Mouse (Mus musculus) testis, adult 2 months (tissue): Measurements from ENCODE around the gene Cacnb2. TPM values are rescaled to one million over a fixed set of nuclear protein-coding genes. Genes with fewer than 3 reads are reported as not detected.

Experiments
- H3K27ac ChIP-seq: fragments of 200-500 bp; 2 replicates; pipeline ENCODE4 v1.5.1; 2012; ENCODE audit warnings: low read depth, low read length; ENCODE audit not compliant: control insufficient read depth, insufficient read depth
- H3K27me3 ChIP-seq: fragments of 200-500 bp; 2 replicates; pipeline ENCODE4 v1.6.1; 2012; ENCODE audit warnings: mild to moderate bottlenecking, low read length, moderate library complexity; ENCODE audit not compliant: control insufficient read depth, insufficient read depth
- H3K36me3 ChIP-seq: fragments of 200-500 bp; 2 replicates; pipeline ENCODE4 v1.6.1; 2012; ENCODE audit warnings: mild to moderate bottlenecking, low read length; ENCODE audit not compliant: control insufficient read depth, insufficient read depth
- H3K4me1 ChIP-seq: fragments of 200-500 bp; 2 replicates; pipeline ENCODE4 v1.6.1; 2012; ENCODE audit warnings: low read length; ENCODE audit not compliant: control insufficient read depth, insufficient read depth
- H3K4me3 ChIP-seq: fragments of 200-500 bp; 2 replicates; pipeline ENCODE4 v1.5.1; 2012; ENCODE audit warnings: low read depth, mild to moderate bottlenecking, low read length, moderate library complexity, mixed read lengths; ENCODE audit not compliant: control insufficient read depth
- CTCF ChIP-seq: fragments of 200-500 bp; IDR thresholded peaks from 2 replicates; pipeline ENCODE4 v1.5.1; 2012; ENCODE audit warnings: low read depth, mild to moderate bottlenecking, inconsistent platforms, low read length, moderate library complexity; ENCODE audit not compliant: control insufficient read depth, insufficient read depth, insufficient replicate concordance
- POLR2A ChIP-seq: fragments of 200-500 bp; IDR thresholded peaks from 2 replicates; pipeline ENCODE4 v1.6.1; 2012; ENCODE audit warnings: low read depth, mild to moderate bottlenecking, inconsistent platforms, low read length, moderate library complexity; ENCODE audit not compliant: control insufficient read depth
- polyA plus RNA-seq: library from polyadenylated mRNA; depleted of rRNA; stranded (reverse); fragments of >200 nt; gene quantifications from 2 replicates; pipeline ENCODE4 v1.2.3, GENCODE M21; 2012; rRNA removed

Cacnb2 gene
- polyA plus RNA-seq, 1 experiment = 0.52 TPM

- H3K4me1 ChIP-seq = no peaks in the 10 kb centered on the region
- H3K27me3 ChIP-seq = no peaks in the 10 kb centered on the region
- no peak overlapping the region for H3K27ac ChIP-seq
- H3K36me3 ChIP-seq = no peaks in the 10 kb centered on the region
- H3K4me3 ChIP-seq = no peak overlapping the region
- TF ChIP-seq CTCF (no peak), POLR2A (no peak)
These were observed 423.9 kb downstream of the Cacnb2 start for GRCm38 (mm10) chr2:15026817-15027216.

- TF ChIP-seq POLR2A (no peak), CTCF (no peak)
- Histone ChIP-seq H3K4me3 (no peak overlapping the region), H3K36me3 (no peaks in the 10 kb centered on the region), H3K27me3 (no peaks in the 10 kb centered on the region), H3K4me1 (no peaks in the 10 kb centered on the region), H3K27ac (no peak overlapping the region)
These were observed 424.9 kb downstream of the Cacnb2 start for GRCm38 (mm10) chr2:15027816-15028215.

Other genes starting within 250 kb of the Cacnb2 start
- 1.5 and 1.7 TPM in 2 replicates for gene Slc39a12, start 214.8 kb upstream of the Cacnb2 start, polyA plus RNA-seq